Mouse (Mus musculus) embryonic facial prominence, embryonic 11.5 days (tissue): ENCODE data around the gene Creb3l1. TPM values are rescaled to one million over a fixed set of nuclear protein-coding genes. Genes with fewer than 3 reads are reported as not detected.
A peak's percentile ranks its signal among the peaks of the same experiment; 100 is the strongest.

Experiments used
- ATAC-seq: fragments of 200-750 bp; cut with Nextera tagmentation; replicated peaks from 2 replicates; pipeline ENCODE4 v1.8.0; 2017; ENCODE audit warnings: low read depth; ENCODE audit not compliant: insufficient number of reproducible peaks, low FRiP score, low TSS enrichment
- DNase-seq: peaks from one replicate; pipeline ENCODE4 v3.0.0-alpha.2; 2015; ENCODE audit warnings: low spot score
- H3K27ac ChIP-seq: fragments of 300-500 bp; sonication (generic); replicated peaks from 2 replicates; pipeline ENCODE4 v1.5.1; 2014; ENCODE audit warnings: mild to moderate bottlenecking, low read depth, low read length, control low read depth
- H3K27me3 ChIP-seq: fragments of 300-500 bp; sonication (generic); 2 replicates; pipeline ENCODE4 v1.6.1; 2014; ENCODE audit warnings: mild to moderate bottlenecking, low read length, moderate library complexity, mixed read lengths; ENCODE audit not compliant: control insufficient read depth, insufficient read depth
- H3K36me3 ChIP-seq: fragments of 300-500 bp; sonication (generic); replicated peaks from 2 replicates; pipeline ENCODE4 v1.6.1; 2014; ENCODE audit warnings: low read depth, mild to moderate bottlenecking, low read length, moderate library complexity, mixed read lengths; ENCODE audit not compliant: control insufficient read depth, insufficient read depth
- H3K4me1 ChIP-seq: fragments of 300-500 bp; sonication (generic); 2 replicates; pipeline ENCODE4 v1.6.1; 2014; ENCODE audit warnings: low read length, mixed read lengths; ENCODE audit not compliant: control insufficient read depth, insufficient read depth
- H3K4me2 ChIP-seq: fragments of 300-500 bp; sonication (generic); 2 replicates; pipeline ENCODE4 v1.6.1; 2014; ENCODE audit warnings: low read depth, mild to moderate bottlenecking, control low read depth, low read length, moderate library complexity
- H3K4me3 ChIP-seq: fragments of 300-500 bp; sonication (generic); 2 replicates; pipeline ENCODE4 v1.5.1; 2014; ENCODE audit warnings: low read depth, low read length, control low read depth
- H3K9ac ChIP-seq: fragments of 300-500 bp; sonication (generic); replicated peaks from 2 replicates; pipeline ENCODE4 v1.6.1; 2014; ENCODE audit warnings: mild to moderate bottlenecking, control low read depth, low read length
- H3K9me3 ChIP-seq: fragments of 300-500 bp; sonication (generic); replicated peaks from 2 replicates; pipeline ENCODE4 v1.6.1; 2016; ENCODE audit warnings: mild to moderate bottlenecking, low read length, inconsistent platforms, mixed read lengths; ENCODE audit not compliant: control insufficient read depth
- WGBS: fragments of 180-500 bp; shearing (Covaris S2); extraction: QIAGEN DNeasy Blood & Tissue Kit; methylation state at CpG from one replicate; pipeline ENCODE4 v1.1.7; 2014; 5-methylcytosine and 5-hydroxymethylcytosine counted together
- polyA plus RNA-seq: library from polyadenylated mRNA; unstranded; fragments of >200 nt; fragmentation: Nextera tagmentation; extraction: Ambion mirVana; gene quantifications from 2 replicates; pipeline ENCODE4 v1.2.1, GENCODE M21; 2014

Gene Creb3l1
- polyA plus RNA-seq, 1 experiment from 2014 or later: 1.5 TPM

DNA sequence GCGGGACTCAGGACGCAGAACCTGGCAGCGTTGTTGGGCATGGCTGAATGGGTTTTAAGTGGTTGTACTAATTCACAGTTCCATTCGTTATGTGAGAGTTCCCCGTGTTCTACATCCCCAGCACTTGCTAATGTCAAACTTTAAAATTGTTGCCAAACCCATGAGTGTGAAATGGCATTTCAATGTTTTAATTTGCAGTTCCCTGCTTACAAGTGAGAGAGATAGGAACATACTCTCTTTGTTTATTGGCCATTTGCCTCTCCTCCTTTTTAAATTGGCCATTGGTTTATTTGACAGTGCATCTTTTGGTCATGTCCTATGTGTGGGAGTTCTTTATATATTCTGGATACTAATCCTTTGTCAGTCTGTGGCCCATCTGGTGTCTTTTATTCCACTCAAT is 37.0 kb upstream of the Creb3l1 start:
- Histone ChIP-seq H3K27me3 (peaks cover 20% of the 10 kb centered on the region), H3K27ac (no peak overlapping the region), H3K4me3 (no peak overlapping the region), H3K9me3 (no peaks in the 10 kb centered on the region), H3K36me3 (no peaks in the 10 kb centered on the region), H3K9ac (no peak overlapping the region), H3K4me1 (no peaks in the 10 kb centered on the region; the same call in 1 of the 2 replicates), H3K4me2 (no peak overlapping the region)
- ATAC-seq (no peak), DNase-seq (no peak)
- 77% methylated on average over 5 of the region's 5 CpGs for WGBS

DNA sequence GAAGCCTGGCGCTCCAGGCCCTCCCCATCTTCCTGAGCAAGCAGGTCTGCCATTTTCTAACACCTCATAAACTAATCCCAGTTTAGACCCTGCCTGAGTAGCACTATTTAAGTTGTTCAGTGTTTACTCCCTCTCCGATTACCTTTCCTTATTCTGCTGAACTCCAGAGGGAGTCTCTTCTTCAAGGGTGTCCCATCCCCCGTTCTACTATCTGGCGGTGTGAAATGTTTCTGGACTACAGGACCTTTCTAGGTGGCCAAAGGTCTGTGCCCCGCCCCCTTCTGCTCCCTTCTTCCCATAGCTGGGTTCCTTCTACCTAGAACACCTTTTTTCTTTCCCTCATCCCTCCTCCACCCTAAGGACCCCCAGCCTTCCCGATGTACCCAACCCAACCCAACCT is 36.0 kb upstream of the Creb3l1 start:
- no peak for ATAC-seq
- peaks cover 20% of the 10 kb centered on the region for H3K27me3 ChIP-seq
- WGBS: 11% methylated on average over 6 of the region's 6 CpGs
- DNase-seq: no peak
- no peaks in the 10 kb centered on the region for H3K9me3 ChIP-seq
- no peak overlapping the region for H3K27ac ChIP-seq
- peak overlapping the region; percentile 60; the same call in 1 of the 2 replicates for H3K9ac ChIP-seq
- H3K4me3 ChIP-seq: peak overlapping the region; percentile 61
- H3K4me1 ChIP-seq: no peaks in the 10 kb centered on the region; the same call in 1 of the 2 replicates
- H3K36me3 ChIP-seq: no peaks in the 10 kb centered on the region
- peak overlapping the region; percentile 99 for H3K4me2 ChIP-seq

DNA sequence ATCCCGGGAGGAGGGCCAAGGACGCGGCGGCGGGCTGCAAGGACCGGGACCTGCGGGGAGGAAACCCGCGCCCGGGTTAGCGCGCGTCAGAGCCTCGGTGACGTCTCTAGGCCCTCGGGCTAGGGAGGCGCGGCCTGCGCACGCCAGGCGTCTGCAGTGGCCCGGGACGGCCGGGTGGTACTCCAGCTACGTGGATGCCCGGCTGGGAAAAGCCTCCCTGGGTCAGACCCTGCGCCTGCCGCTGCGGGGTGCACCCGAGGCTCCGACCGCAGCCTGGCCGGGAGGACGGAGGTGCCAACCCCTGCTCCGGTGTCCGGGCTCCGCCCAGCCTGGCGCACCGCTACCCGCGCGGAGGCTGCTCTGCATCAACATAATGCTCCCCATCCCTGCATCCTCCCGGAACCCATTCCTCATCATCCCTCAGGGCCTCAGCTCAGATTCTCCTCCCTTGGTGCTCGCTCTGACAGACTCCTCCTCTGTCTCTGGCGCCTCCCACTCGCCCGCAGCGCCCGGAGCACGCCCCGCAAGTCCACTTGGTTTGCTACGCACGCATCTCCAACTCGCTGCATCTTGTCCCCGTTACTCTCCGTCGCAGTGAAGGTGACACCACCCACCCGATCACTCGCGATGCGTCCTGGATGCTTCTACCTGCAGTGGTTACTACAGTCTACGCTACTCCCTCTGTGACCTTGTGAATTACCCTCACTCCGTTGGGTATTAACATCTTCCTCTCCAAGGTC is 35.3 kb upstream of the Creb3l1 start:
- Histone ChIP-seq H3K4me2 (peak overlapping the region; percentile 99), H3K4me3 (peak overlapping the region; percentile 61), H3K27ac (no peak overlapping the region), H3K9ac (peak overlapping the region; percentile 60), H3K36me3 (no peaks in the 10 kb centered on the region), H3K9me3 (no peaks in the 10 kb centered on the region), H3K4me1 (no peaks in the 10 kb centered on the region; the same call in 1 of the 2 replicates), H3K27me3 (peaks cover 21% of the 10 kb centered on the region)
- WGBS: under 1% methylated on average over 50 of the region's 63 CpGs
- peak; percentile 56; the same call in 1 of the 2 replicates for ATAC-seq
- peak; percentile 65 for DNase-seq

DNA sequence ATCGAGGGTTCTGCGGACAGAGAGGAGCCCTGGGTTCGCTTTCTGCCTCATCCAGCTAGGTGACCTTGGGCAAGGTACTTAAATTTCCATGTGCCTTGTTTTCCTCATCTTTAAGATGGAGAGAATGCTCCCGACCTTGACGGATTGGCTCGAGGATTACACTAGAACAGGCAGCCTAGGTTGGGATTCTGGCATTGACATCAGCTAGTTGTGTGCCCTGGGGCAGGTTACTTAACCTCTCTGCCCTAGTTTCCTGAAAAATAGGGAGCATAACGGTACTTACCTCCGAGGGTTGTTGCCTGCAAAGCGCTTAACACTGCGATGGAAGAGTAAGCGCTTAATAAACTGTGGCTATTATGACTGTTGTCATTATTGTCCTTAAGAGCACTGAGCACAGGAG is 34.6 kb upstream of the Creb3l1 start:
- Histone ChIP-seq H3K9ac (no peak overlapping the region), H3K4me2 (peak overlapping the region; percentile 99), H3K36me3 (no peaks in the 10 kb centered on the region), H3K4me3 (peak overlapping the region; percentile 61), H3K27me3 (peaks cover 25% of the 10 kb centered on the region), H3K27ac (no peak overlapping the region), H3K4me1 (no peaks in the 10 kb centered on the region; the same call in 1 of the 2 replicates), H3K9me3 (no peaks in the 10 kb centered on the region)
- 4% methylated on average over 11 of the region's 11 CpGs for WGBS
- no peak for DNase-seq
- ATAC-seq: no peak

DNA sequence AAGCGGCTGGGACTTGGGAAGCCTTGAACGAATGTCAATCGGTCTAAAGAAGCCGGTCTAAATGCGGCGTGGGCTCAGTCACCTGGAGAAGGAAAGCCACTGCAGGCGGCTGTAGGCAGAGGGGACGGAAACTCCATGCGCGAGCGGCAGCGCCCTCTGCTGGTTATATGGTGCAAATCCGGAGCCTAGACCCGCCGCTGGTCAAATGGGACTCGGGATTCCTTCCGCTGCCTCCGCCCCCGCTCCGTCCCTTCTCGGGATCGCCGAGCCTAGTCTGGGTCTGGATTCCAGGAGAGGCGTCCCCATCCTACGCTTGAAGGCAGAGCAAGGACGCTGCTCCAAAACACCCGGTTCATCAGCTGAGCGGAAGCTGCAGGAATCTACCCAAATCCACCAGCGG is 34.2 kb upstream of the Creb3l1 start:
- Histone ChIP-seq H3K27ac (no peak overlapping the region), H3K4me2 (peak overlapping the region; percentile 99), H3K4me1 (no peaks in the 10 kb centered on the region; the same call in 1 of the 2 replicates), H3K36me3 (no peaks in the 10 kb centered on the region), H3K9me3 (no peaks in the 10 kb centered on the region), H3K4me3 (peak overlapping the region; percentile 61), H3K27me3 (peaks cover 26% of the 10 kb centered on the region), H3K9ac (peak overlapping the region; percentile 18; the same call in 1 of the 2 replicates)
- under 1% methylated on average over 29 of the region's 29 CpGs for WGBS
- ATAC-seq: peak; percentile 19; the same call in 1 of the 2 replicates
- DNase-seq: peak; percentile 93

DNA sequence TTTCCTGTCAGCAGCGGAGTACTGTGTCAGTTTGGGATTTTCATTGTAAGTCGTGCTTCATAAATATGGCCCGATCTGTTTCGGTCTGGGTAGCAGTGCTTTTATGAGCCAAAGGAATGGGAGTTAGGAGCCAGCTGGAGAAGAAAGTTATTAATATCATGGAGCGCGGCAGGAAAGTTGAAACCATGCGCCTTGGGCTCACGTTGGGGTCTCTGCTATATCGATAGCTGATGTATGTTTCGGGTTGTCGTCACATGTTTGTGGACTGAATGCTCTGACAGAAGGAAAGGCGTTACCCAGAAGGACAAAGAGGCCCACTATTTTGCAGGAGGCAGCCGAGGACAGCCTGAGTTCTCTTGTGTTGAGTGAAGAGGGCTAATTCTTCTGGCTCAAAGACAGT is 32.5 kb upstream of the Creb3l1 start:
- DNase-seq: no peak

DNA sequence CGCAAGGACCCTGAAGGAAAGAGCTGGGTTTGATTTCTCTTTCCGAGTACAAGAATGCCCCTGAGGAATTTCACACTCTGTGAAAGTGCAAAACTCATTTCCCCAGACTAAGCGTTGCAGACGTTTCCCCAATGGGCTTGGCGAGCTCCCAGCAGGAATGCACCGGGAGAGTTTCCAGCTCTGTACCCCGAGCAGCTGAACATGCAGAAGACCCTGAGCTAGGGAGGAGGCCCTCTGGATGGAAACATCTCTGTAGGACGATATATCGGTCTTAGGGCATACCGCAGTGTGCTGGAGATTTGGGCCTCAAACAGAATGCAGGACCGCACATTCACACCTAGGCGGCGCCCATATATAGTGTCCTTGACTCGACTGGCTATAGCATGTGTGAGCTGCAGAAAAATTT is 31.5 kb upstream of the Creb3l1 start:
- Histone ChIP-seq H3K9ac (peak overlapping the region; percentile 67), H3K27me3 (peaks cover 26% of the 10 kb centered on the region), H3K27ac (peak overlapping the region; percentile 64; the same call in 1 of the 2 replicates), H3K4me1 (no peaks in the 10 kb centered on the region; the same call in 1 of the 2 replicates), H3K4me2 (peak overlapping the region; percentile 61), H3K4me3 (peak overlapping the region; percentile 27), H3K9me3 (no peaks in the 10 kb centered on the region), H3K36me3 (no peaks in the 10 kb centered on the region)
- ATAC-seq (no peak), DNase-seq (peak; percentile 86)
- WGBS: 3% methylated on average over 14 of the region's 14 CpGs

More for the DNA sequence above, 32.5 kb upstream of the Creb3l1 start:
- H3K27ac ChIP-seq: no peak overlapping the region
- no peaks in the 10 kb centered on the region for H3K9me3 ChIP-seq
- H3K4me1 ChIP-seq: no peaks in the 10 kb centered on the region; the same call in 1 of the 2 replicates
- no peaks in the 10 kb centered on the region for H3K36me3 ChIP-seq
- peaks cover 26% of the 10 kb centered on the region for H3K27me3 ChIP-seq
- ATAC-seq: no peak
- no peak overlapping the region for H3K4me2 ChIP-seq
- 75% methylated on average over 13 of the region's 13 CpGs for WGBS
- no peak overlapping the region for H3K4me3 ChIP-seq
- H3K9ac ChIP-seq: no peak overlapping the region
